Mouse (Mus musculus) heart, adult 2 months (tissue): ENCODE measurements around the gene Mprip.

Experiments
- CTCF ChIP-seq: fragments of 200-600 bp; IDR thresholded peaks from 2 replicates; pipeline ENCODE4 v1.8.1; 2022; ENCODE audit warnings: antibody characterized with exemption, mild to moderate bottlenecking, moderate library complexity
- POLR2A ChIP-seq: fragments of 200-500 bp; IDR thresholded peaks from 2 replicates; pipeline ENCODE4 v1.6.1; 2011; ENCODE audit warnings: mild to moderate bottlenecking, low read depth, low read length, control low read depth; ENCODE audit not compliant: insufficient read depth

DNA sequence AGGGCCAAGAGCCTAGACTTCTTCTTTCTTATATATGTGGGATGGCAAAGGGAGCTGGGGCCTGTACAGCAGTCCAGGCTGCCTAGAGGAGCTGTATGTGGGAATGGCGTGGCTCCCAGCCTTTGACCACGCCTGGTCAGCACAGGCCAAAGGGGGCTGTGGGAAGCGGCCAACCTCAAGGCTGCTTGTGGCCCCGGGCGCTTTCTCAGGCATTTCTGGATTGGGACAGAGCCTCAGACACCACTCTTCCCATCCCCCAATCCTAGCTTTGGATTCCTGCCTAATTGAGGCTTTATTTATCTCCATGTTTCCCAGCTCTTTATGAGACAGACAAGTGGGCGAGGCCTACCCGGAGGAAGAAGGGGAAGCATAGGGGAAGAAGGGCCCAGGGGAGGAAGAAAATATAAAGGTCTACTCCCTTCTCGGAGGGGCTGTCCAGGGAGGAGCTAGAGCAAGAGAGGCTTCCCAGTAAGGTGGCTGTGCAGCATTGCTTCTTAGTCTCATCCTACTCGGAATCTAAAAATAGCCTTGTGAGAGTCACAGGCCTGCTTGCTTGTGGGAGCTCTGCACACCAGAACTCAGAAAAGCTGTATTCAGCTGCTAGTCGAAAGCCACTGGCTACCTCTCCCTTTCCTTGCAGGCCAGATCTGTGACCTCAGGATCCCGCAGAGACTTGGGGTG is 47.0 kb downstream of the Mprip start:
- TF ChIP-seq POLR2A (no peak), CTCF (no peak)
